Mouse (Mus musculus): ENCODE data around the gene Ppp3ca. TPM values are rescaled to one million over a fixed set of nuclear protein-coding genes. Genes with fewer than 3 reads are reported as not detected.

Gene Ppp3ca
- polyA plus RNA-seq, 1 experiment from 2014 or later, result 145 TPM

DNA sequence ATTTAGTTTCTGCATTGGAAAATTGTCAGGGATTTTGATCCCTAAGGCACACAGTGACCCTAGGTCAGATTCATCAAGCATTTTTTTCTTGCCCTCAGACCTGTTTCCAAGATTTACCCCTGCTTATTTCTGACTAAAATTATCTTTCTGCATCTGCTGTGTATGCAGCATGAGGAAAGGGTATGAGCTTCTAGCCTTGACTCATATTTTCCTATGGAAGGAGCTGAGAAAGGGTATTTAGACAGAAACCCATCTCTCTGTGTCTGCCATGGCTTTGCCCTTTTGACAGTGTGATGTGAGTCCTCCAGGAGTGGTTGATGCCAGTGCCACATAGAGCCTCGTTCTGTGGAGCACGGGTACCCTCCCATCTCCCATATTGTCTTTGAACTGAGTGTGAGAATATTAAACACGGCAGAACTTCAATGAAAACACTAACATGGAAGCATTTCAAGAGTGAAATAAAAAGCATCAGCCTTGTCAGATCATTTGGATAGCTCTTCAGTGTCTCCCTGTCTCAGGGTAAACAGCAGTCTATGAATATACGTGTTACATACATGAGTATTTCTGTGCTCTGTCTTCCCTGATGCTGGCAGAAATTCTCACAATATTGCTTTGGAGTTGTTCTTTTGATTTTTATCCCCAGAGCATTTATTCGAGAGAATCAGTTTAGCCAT, 311.1 kb downstream of the Ppp3ca start:
- no peak overlapping the region for H3K4me2 ChIP-seq (ENCODE audit: low read length)
- DNase-seq (no peak), ATAC-seq (ENCODE audit: low FRiP score, low TSS enrichment) (no peak)
- H3K9me3 ChIP-seq (ENCODE audit: control insufficient read depth, low read length), result no peaks in the 10 kb centered on the region
- H3K4me3 ChIP-seq (replicated peaks; ENCODE audit: low read depth, low read length), result no peak overlapping the region
- 84% methylated on average over 5 of the region's 5 CpGs for WGBS
- no peaks in the 10 kb centered on the region for H3K36me3 ChIP-seq (ENCODE audit: control insufficient read depth, insufficient read depth, low read length)
- no peaks in the 10 kb centered on the region; the same call in 1 of the 2 replicates for H3K4me1 ChIP-seq (ENCODE audit: control insufficient read depth, insufficient read depth, low read length)
- no peaks in the 10 kb centered on the region for H3K27me3 ChIP-seq (ENCODE audit: control insufficient read depth, insufficient read depth, low read length)
- no peak overlapping the region for H3K27ac ChIP-seq (replicated peaks; ENCODE audit: low read depth, low read length)
- H3K9ac ChIP-seq (replicated peaks; ENCODE audit: low read length), result no peak overlapping the region

DNA sequence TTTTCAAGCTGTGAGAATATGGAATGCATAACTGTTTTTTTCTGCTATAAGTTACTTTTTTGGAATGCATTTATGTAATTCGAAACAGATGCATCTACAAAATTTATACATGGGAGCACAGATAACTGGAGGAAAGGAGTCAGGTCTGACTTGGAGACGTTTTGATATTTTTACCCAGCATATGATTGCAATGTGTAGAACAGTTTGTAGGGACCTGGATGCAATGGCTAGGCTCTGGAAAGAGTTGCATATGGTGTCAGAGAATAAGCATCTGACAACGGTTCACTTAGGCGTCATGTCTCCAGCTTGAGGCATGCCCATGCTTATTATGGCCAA, 311.6 kb downstream of the Ppp3ca start:
- H3K4me1 ChIP-seq (ENCODE audit: control insufficient read depth, insufficient read depth, low read length), result no peaks in the 10 kb centered on the region; the same call in 1 of the 2 replicates
- no peak for ATAC-seq (ENCODE audit: low FRiP score, low TSS enrichment)
- H3K9me3 ChIP-seq (ENCODE audit: control insufficient read depth, low read length), result no peaks in the 10 kb centered on the region
- no peak for DNase-seq
- H3K27me3 ChIP-seq (ENCODE audit: control insufficient read depth, insufficient read depth, low read length), result no peaks in the 10 kb centered on the region
- H3K36me3 ChIP-seq (ENCODE audit: control insufficient read depth, insufficient read depth, low read length), result no peaks in the 10 kb centered on the region
- H3K4me3 ChIP-seq (replicated peaks; ENCODE audit: low read depth, low read length), result no peak overlapping the region
- 90% methylated on average over 4 of the region's 4 CpGs for WGBS
- H3K9ac ChIP-seq (replicated peaks; ENCODE audit: low read length), result no peak overlapping the region
- no peak overlapping the region for H3K27ac ChIP-seq (replicated peaks; ENCODE audit: low read depth, low read length)
- no peak overlapping the region for H3K4me2 ChIP-seq (ENCODE audit: low read length)

GRCm38 (mm10) chr3:136982021-136982420, 312.1 kb downstream of the Ppp3ca start:
- Histone ChIP-seq H3K9me3 (ENCODE audit: control insufficient read depth, low read length) (no peaks in the 10 kb centered on the region), H3K27ac (replicated peaks; ENCODE audit: low read depth, low read length) (no peak overlapping the region), H3K36me3 (ENCODE audit: control insufficient read depth, insufficient read depth, low read length) (no peaks in the 10 kb centered on the region), H3K4me1 (ENCODE audit: control insufficient read depth, insufficient read depth, low read length) (no peaks in the 10 kb centered on the region; the same call in 1 of the 2 replicates), H3K27me3 (ENCODE audit: control insufficient read depth, insufficient read depth, low read length) (no peaks in the 10 kb centered on the region), H3K9ac (replicated peaks; ENCODE audit: low read length) (no peak overlapping the region), H3K4me3 (replicated peaks; ENCODE audit: low read depth, low read length) (no peak overlapping the region), H3K4me2 (ENCODE audit: low read length) (no peak overlapping the region)
- ATAC-seq (ENCODE audit: low FRiP score, low TSS enrichment), result no peak
- DNase-seq, result no peak
- 88% methylated on average over 11 of the region's 11 CpGs for WGBS

DNA sequence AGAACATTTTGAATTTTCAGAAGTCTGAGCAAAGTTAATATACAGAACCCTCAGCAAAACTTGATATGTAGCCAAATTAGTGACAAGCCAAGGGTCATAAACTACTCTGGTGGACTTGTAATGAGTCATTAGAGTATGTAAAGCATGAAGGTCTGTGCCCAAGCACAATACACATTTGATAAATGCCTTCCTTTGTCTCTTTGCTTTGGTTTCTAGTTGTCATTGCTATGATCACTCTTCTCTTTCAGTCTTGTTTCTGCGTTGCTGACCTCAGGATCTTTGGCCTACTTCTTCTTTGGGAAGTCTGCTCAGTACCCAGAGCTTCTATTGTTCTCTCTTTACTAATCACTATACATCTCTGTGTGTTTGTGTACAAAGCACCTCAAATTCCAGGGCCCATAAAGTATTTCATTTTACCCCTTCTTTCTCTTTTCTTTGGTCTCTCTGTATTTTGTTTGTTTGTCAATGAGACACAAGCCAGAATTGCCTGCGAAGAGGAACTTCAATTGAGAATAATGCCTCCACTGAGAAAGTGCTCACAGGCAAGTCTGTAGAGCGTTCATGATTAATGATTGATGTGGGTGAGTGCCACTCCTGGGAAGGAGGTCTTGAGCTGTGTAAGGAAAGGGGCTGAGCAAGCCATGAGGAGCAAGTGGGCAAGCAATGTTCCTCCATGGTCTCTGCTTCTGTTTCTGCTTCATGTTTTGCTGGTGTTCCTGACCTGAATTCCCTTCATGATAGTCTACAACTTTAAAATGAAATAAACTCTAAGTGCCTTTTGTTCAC, 316.4 kb downstream of the Ppp3ca start:
- H3K36me3 ChIP-seq (ENCODE audit: control insufficient read depth, insufficient read depth, low read length), result no peaks in the 10 kb centered on the region

More for the DNA sequence above, 316.4 kb downstream of the Ppp3ca start:
- ATAC-seq (ENCODE audit: low FRiP score, low TSS enrichment) (no peak), DNase-seq (no peak)
- no peak overlapping the region for H3K4me2 ChIP-seq (ENCODE audit: low read length)
- no peaks in the 10 kb centered on the region for H3K4me1 ChIP-seq (ENCODE audit: control insufficient read depth, insufficient read depth, low read length)
- no peaks in the 10 kb centered on the region for H3K27me3 ChIP-seq (ENCODE audit: control insufficient read depth, insufficient read depth, low read length)
- WGBS, result 77% methylated on average over 3 of the region's 3 CpGs
- no peak overlapping the region for H3K4me3 ChIP-seq (replicated peaks; ENCODE audit: low read depth, low read length)
- H3K9me3 ChIP-seq (ENCODE audit: control insufficient read depth, low read length), result no peaks in the 10 kb centered on the region
- no peak overlapping the region for H3K9ac ChIP-seq (replicated peaks; ENCODE audit: low read length)
- no peak overlapping the region for H3K27ac ChIP-seq (replicated peaks; ENCODE audit: low read depth, low read length)

Small RNA genes lying within 50 kb of the gene (microRNA-seq; reads per million reads assigned to microRNA genes)
- not detected for gene Gm44327

Data from midbrain, embryonic 14.5 days (tissue).